Mouse (Mus musculus): Measurements from ENCODE around the gene Polr1e. TPM values are rescaled to one million over a fixed set of nuclear protein-coding genes. Genes with fewer than 3 reads are reported as not detected.
"Not testable (repeated sequence)": the region's sequence is repeated elsewhere in the genome, so short reads cannot be mapped to it uniquely, and the experiment has no call there.

Polr1e gene
- polyA plus RNA-seq, 1 experiment from 2014 or later, result 39.6 TPM

DNA sequence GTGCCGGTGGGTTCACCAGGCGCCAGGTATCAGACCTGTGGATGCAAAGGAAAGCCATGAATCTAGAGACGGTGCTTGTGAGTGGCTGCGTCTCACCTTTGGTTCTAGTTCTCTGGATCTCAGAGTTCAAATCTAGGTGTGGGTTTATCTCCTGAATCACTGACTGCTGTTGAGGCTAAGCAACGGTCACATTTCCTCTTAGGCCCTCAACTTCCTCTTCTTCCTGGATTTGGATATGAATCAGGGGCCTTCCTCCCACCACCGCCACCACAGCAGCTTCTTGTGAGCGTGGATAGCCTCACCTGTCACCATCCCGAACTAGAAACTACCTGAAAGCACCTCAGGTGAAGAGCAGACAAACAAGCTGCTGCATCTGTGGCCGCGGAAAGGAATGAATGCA lies 17.7 kb downstream of the Polr1e start:
- peaks cover 76% of the 10 kb centered on the region for H3K36me3 ChIP-seq (ENCODE audit: control insufficient read depth, insufficient read depth, low read length)

DNA sequence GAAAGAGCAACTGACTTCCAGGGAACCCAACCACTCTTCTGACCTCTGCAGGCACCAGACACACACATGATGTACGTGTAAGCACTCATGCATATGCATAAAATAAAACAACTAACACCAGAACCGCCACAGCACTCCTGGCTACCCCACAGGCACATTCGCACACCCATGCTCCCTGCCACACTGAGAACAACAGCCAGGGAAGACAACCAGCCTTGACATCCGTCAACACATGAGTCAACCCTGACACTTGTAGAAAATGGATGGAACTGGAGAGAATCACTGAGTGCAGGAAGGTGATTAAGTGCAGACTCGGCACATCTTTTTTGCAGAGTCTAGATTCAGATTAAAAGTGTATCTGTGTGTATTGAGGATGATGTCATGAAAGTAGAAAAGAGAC lies 18.2 kb downstream of the Polr1e start:
- Histone ChIP-seq H3K27me3 (ENCODE audit: control insufficient read depth, insufficient read depth, low read length) (no peaks in the 10 kb centered on the region), H3K36me3 (ENCODE audit: control insufficient read depth, insufficient read depth, low read length) (peaks cover 76% of the 10 kb centered on the region), H3K4me3 (replicated peaks; ENCODE audit: low read depth, low read length) (no peak overlapping the region), H3K9me3 (ENCODE audit: control insufficient read depth, low read length) (no peaks in the 10 kb centered on the region), H3K4me2 (ENCODE audit: low read length) (no peak overlapping the region), H3K4me1 (ENCODE audit: control insufficient read depth, insufficient read depth, low read length) (no peaks in the 10 kb centered on the region), H3K9ac (replicated peaks; ENCODE audit: low read length) (no peak overlapping the region), H3K27ac (replicated peaks; ENCODE audit: low read depth, low read length) (no peak overlapping the region)
- no peak for ATAC-seq (ENCODE audit: low FRiP score, low TSS enrichment)
- WGBS, result 80% methylated on average over 5 of the region's 5 CpGs
- no peak for DNase-seq

More for the DNA sequence above, 17.7 kb downstream of the Polr1e start:
- DNase-seq (no peak), ATAC-seq (ENCODE audit: low FRiP score, low TSS enrichment) (no peak)
- Histone ChIP-seq H3K9ac (replicated peaks; ENCODE audit: low read length) (no peak overlapping the region), H3K4me3 (replicated peaks; ENCODE audit: low read depth, low read length) (no peak overlapping the region), H3K9me3 (ENCODE audit: control insufficient read depth, low read length) (no peaks in the 10 kb centered on the region), H3K4me1 (ENCODE audit: control insufficient read depth, insufficient read depth, low read length) (no peaks in the 10 kb centered on the region), H3K4me2 (ENCODE audit: low read length) (no peak overlapping the region), H3K27ac (replicated peaks; ENCODE audit: low read depth, low read length) (no peak overlapping the region), H3K27me3 (ENCODE audit: control insufficient read depth, insufficient read depth, low read length) (no peaks in the 10 kb centered on the region)
- 92% methylated on average over 10 of the region's 10 CpGs for WGBS

DNA sequence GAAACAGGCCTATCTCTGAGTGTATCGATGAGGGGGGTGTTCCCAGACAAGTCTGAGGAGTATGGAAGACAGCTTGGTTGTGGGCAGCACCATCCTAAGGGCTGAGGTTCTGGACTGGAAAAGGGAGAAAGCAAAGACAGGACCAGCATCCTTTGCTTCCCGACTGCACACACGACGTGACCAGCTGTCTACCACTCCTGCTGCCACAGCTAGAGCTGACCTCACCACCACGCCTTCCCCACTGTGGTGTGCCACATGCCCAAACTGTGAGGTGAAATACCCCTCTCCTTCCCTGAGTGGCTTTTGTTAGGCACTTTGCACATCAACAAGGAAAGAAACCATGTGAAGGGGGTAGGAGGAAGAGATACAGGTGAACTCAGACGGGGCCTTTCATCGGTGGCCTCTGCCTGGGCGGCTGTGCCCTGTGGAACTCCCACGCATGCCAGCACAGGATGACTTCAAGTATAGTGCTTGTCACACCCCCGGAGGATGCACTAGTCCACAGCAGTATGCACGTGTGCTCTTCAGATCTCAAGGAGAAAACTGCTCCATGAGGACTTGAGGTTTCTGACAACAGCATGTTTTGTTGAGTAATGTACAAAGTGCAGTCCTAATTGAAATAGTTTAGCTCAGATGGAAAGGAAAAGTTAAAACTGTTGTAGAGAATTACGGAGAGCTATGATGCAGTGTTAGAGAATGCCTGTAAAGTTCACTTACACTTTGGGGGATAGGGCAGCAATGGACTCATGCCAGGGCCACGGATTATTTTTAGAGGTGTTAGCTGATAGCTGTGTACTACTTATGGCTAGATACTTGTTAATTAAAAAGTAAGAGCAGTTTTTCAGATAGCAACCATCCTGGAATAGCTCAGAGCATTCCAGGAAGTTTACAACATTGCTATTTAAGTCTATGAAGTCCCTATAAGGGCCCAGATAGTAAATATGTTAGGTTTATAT lies 19.4 kb downstream of the Polr1e start:
- Histone ChIP-seq H3K9me3 (ENCODE audit: control insufficient read depth, low read length) (no peaks in the 10 kb centered on the region), H3K4me1 (ENCODE audit: control insufficient read depth, insufficient read depth, low read length) (no peaks in the 10 kb centered on the region), H3K36me3 (ENCODE audit: control insufficient read depth, insufficient read depth, low read length) (peaks cover 64% of the 10 kb centered on the region), H3K27ac (replicated peaks; ENCODE audit: low read depth, low read length) (no peak overlapping the region), H3K4me3 (replicated peaks; ENCODE audit: low read depth, low read length) (no peak overlapping the region), H3K27me3 (ENCODE audit: control insufficient read depth, insufficient read depth, low read length) (no peaks in the 10 kb centered on the region), H3K4me2 (ENCODE audit: low read length) (no peak overlapping the region), H3K9ac (replicated peaks; ENCODE audit: low read length) (no peak overlapping the region)
- ATAC-seq (ENCODE audit: low FRiP score, low TSS enrichment) (no peak), DNase-seq (no peak)
- WGBS, result 92% methylated on average over 13 of the region's 13 CpGs

DNA sequence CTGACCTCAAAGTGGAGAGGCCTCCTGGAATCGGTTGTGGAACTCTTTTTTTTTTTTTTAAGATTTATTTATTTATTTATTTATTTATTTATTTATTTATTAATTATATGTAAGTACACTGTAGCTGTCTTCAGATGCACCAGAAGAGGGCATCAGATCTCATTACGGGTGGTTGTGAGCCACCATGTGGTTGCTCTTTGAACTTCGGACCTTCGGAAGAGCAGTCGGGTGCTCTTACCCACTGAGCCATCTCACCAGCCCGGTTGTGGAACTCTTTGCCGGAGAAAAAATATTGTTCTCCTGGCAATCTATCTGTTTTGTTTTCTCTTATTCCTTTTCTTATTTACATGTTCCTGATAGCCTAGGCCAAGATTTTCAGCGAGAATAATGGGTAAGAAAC lies 20.5 kb downstream of the Polr1e start:
- DNase-seq, result peak; percentile 9
- not testable (repeated sequence) for H3K4me3 ChIP-seq (replicated peaks; ENCODE audit: low read depth, low read length); H3K4me1 ChIP-seq (ENCODE audit: control insufficient read depth, insufficient read depth, low read length); ATAC-seq (ENCODE audit: low FRiP score, low TSS enrichment); H3K27me3 ChIP-seq (ENCODE audit: control insufficient read depth, insufficient read depth, low read length); H3K9ac ChIP-seq (replicated peaks; ENCODE audit: low read length); H3K4me2 ChIP-seq (ENCODE audit: low read length); H3K27ac ChIP-seq (replicated peaks; ENCODE audit: low read depth, low read length); H3K9me3 ChIP-seq (ENCODE audit: control insufficient read depth, low read length)
- 59% methylated on average over 8 of the region's 8 CpGs for WGBS
- H3K36me3 ChIP-seq (ENCODE audit: control insufficient read depth, insufficient read depth, low read length), result peaks cover 61% of the 10 kb centered on the region

DNA sequence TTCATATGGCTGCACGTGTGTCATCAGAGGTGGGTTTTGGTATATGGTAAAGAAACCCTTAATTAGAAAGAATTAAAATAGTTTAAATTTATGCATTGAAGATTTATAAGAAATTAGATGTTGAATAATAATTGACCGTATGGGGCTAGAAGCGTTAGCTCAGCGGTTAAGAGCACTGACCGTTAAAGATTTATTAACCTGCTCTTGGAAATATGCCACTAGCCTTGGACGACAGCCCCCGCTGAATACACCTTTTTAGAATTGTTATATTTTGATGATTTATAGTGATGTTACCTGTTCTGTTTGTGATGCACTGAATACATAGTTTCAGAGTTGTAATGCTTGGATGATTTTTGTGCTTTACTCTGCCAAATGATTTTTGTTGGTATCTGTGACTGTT lies 21.2 kb downstream of the Polr1e start:
- H3K36me3 ChIP-seq (ENCODE audit: control insufficient read depth, insufficient read depth, low read length), result peaks cover 60% of the 10 kb centered on the region
- H3K27me3 ChIP-seq (ENCODE audit: control insufficient read depth, insufficient read depth, low read length); H3K9me3 ChIP-seq (ENCODE audit: control insufficient read depth, low read length); DNase-seq; H3K4me3 ChIP-seq (replicated peaks; ENCODE audit: low read depth, low read length); H3K27ac ChIP-seq (replicated peaks; ENCODE audit: low read depth, low read length); H3K4me1 ChIP-seq (ENCODE audit: control insufficient read depth, insufficient read depth, low read length); H3K4me2 ChIP-seq (ENCODE audit: low read length); ATAC-seq (ENCODE audit: low FRiP score, low TSS enrichment); H3K9ac ChIP-seq (replicated peaks; ENCODE audit: low read length): not testable (repeated sequence)
- WGBS, result 95% methylated on average over 7 of the region's 7 CpGs

DNA sequence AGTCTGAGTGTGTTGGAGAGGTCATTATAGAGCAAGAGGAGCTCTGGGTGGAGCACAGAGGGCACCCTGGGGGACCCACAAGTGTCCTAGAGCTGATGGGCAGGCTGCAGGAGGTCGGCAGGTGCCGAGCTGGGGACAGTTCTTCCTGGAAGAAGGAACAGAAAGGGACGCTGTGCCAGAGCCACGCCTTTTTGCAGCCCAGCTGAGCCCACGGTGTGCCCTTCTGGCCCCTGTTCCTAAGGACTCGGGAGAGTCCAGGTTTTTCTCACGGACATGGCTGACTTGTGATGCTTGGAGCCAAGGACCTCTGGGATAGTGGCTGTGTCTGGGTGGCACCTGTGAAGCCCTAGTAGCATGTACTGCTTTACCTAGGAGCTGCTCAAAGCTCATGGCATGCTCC lies 22.4 kb downstream of the Polr1e start:
- H3K4me1 ChIP-seq (ENCODE audit: control insufficient read depth, insufficient read depth, low read length), result no peaks in the 10 kb centered on the region
- WGBS, result 86% methylated on average over 7 of the region's 7 CpGs
- H3K27me3 ChIP-seq (ENCODE audit: control insufficient read depth, insufficient read depth, low read length), result no peaks in the 10 kb centered on the region

DNA sequence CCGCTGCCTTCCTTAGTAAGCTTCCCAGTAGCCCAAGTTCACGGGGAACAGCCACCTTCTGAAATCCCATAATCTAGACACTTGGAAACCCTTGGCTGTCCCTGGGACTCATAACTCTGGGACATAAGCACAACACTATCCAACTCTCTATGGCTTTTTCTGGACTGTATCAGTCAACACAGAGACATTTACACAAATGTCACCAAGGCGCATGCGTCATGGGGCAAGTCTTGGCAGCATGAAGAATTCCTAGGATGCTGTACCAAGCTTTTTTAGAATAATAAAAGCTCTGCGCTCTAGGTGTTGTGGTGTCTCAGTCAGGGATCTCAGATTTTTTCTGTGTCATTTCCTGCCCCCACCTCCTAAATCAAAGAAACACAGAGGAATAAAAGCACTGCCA lies 28.3 kb downstream of the Polr1e start:
- no peak for ATAC-seq (ENCODE audit: low FRiP score, low TSS enrichment)
- peaks cover 57% of the 10 kb centered on the region for H3K36me3 ChIP-seq (ENCODE audit: control insufficient read depth, insufficient read depth, low read length)

More for the DNA sequence above, 22.4 kb downstream of the Polr1e start:
- H3K9me3 ChIP-seq (ENCODE audit: control insufficient read depth, low read length), result no peaks in the 10 kb centered on the region
- DNase-seq (no peak), ATAC-seq (ENCODE audit: low FRiP score, low TSS enrichment) (no peak)
- H3K4me2 ChIP-seq (ENCODE audit: low read length), result no peak overlapping the region
- H3K36me3 ChIP-seq (ENCODE audit: control insufficient read depth, insufficient read depth, low read length), result peaks cover 57% of the 10 kb centered on the region
- H3K9ac ChIP-seq (replicated peaks; ENCODE audit: low read length), result no peak overlapping the region
- H3K4me3 ChIP-seq (replicated peaks; ENCODE audit: low read depth, low read length), result no peak overlapping the region
- H3K27ac ChIP-seq (replicated peaks; ENCODE audit: low read depth, low read length), result no peak overlapping the region

DNA sequence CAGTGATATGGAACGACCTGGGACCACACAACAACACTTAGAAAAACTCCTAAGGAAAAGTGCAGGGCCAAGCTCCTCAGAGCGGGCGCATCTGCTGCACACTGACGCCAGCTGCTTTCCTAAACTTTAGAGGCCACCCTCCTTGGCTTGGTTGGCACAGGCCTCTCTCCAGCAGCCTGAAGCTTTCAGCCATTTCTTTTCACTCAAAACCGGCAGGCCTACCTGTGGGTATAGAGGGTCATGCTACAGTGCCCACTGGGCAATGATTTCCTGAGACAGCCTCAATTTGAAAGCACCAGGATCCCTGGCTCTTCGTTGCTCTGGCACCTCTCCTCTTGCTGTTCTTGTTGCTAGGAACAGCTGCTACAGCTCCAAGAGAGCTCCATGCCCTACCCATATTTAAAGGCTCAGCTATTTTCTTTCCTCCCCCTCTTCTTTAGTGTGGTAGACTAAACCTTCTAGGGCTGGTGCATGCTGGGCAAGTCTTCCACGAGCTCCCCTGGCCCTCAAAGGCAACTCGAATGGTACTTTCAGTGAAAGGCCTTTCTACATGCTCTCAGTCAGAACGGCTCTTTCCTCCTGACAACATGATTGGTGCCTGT lies 29.0 kb downstream of the Polr1e start:
- peaks cover 57% of the 10 kb centered on the region for H3K36me3 ChIP-seq (ENCODE audit: control insufficient read depth, insufficient read depth, low read length)
- ATAC-seq (ENCODE audit: low FRiP score, low TSS enrichment) (no peak), DNase-seq (no peak)
- H3K4me2 ChIP-seq (ENCODE audit: low read length), result no peak overlapping the region
- 82% methylated on average over 9 of the region's 9 CpGs for WGBS
- no peaks in the 10 kb centered on the region for H3K27me3 ChIP-seq (ENCODE audit: control insufficient read depth, insufficient read depth, low read length)
- no peak overlapping the region for H3K4me3 ChIP-seq (replicated peaks; ENCODE audit: low read depth, low read length)
- no peaks in the 10 kb centered on the region for H3K4me1 ChIP-seq (ENCODE audit: control insufficient read depth, insufficient read depth, low read length)
- H3K9me3 ChIP-seq (ENCODE audit: control insufficient read depth, low read length), result no peaks in the 10 kb centered on the region
- no peak overlapping the region for H3K9ac ChIP-seq (replicated peaks; ENCODE audit: low read length)
- peak overlapping the region; percentile 55; the same call in 1 of the 2 replicates for H3K27ac ChIP-seq (replicated peaks; ENCODE audit: low read depth, low read length)

More for the DNA sequence above, 28.3 kb downstream of the Polr1e start:
- no peak for DNase-seq
- H3K4me1 ChIP-seq (ENCODE audit: control insufficient read depth, insufficient read depth, low read length), result no peaks in the 10 kb centered on the region
- no peaks in the 10 kb centered on the region for H3K9me3 ChIP-seq (ENCODE audit: control insufficient read depth, low read length)
- no peak overlapping the region for H3K4me3 ChIP-seq (replicated peaks; ENCODE audit: low read depth, low read length)
- no peak overlapping the region for H3K4me2 ChIP-seq (ENCODE audit: low read length)
- H3K27me3 ChIP-seq (ENCODE audit: control insufficient read depth, insufficient read depth, low read length), result no peaks in the 10 kb centered on the region
- no peak overlapping the region for H3K9ac ChIP-seq (replicated peaks; ENCODE audit: low read length)
- H3K27ac ChIP-seq (replicated peaks; ENCODE audit: low read depth, low read length), result no peak overlapping the region
- 95% methylated on average over 5 of the region's 5 CpGs for WGBS
